Mouse (Mus musculus) layer of hippocampus, postnatal 25 days (tissue): ENCODE measurements around the gene Rgr. TPM values are rescaled to one million over a fixed set of nuclear protein-coding genes. Genes with fewer than 3 reads are reported as not detected.

ENCODE experiments used
- DNase-seq, 2 experiments: peaks; one replicate each; pipeline ENCODE4 v3.0.0; 2022; ENCODE audit warnings: mixed read lengths in 2 of 2, low spot score in 1 of 2; ENCODE audit errors: extremely low spot score in 1 of 2
- total RNA-seq, 2 experiments: library from RNA; stranded (reverse); gene quantifications; 2 replicates each; pipeline ENCODE4 v1.2.3; 2021

The Rgr gene
- total RNA-seq: not detected

- no peak for DNase-seq
Observed at GRCm38 (mm10) chr14:37048914-37049410, at the start of gene Rgr. Rgr (minus strand) TSS chr14:37048964.

GRCm38 (mm10) chr14:37097956-37098530 lies 49.3 kb upstream of the Rgr start, which contains the start of gene Cdhr1:
Cdhr1 (minus strand) TSS chr14:37098347.
- no peak for DNase-seq

GRCm38 (mm10) chr14:37095556-37095955 lies 46.8 kb upstream of the Rgr start:
- DNase-seq: no peak

- no peak for DNase-seq
Observed at GRCm38 (mm10) chr14:37094436-37094835, 45.7 kb upstream of the Rgr start.

- DNase-seq: no peak
Observed at GRCm38 (mm10) chr14:37083755-37084154, 35.0 kb upstream of the Rgr start.

GRCm38 (mm10) chr14:37080724-37081123 lies 32.0 kb upstream of the Rgr start:
- DNase-seq: no peak

- DNase-seq: peak in 1 of 2 experiments; percentile 53
Observed at GRCm38 (mm10) chr14:37068516-37068915, 19.8 kb upstream of the Rgr start.

GRCm38 (mm10) chr14:37067629-37068028 lies 18.9 kb upstream of the Rgr start, which contains the start of gene Lrit2:
Lrit2 (plus strand) TSS chr14:37067929.
- no peak for DNase-seq

- no peak for DNase-seq
Observed at GRCm38 (mm10) chr14:37066636-37067035, 17.9 kb upstream of the Rgr start.

- DNase-seq: no peak
Observed at GRCm38 (mm10) chr14:37064849-37065248, 16.1 kb upstream of the Rgr start.

- no peak for DNase-seq
Observed at GRCm38 (mm10) chr14:37034432-37034831, 14.3 kb downstream of the Rgr start.

GRCm38 (mm10) chr14:37033241-37033640 lies 15.5 kb downstream of the Rgr start:
- peak; percentile 69 to 89 for DNase-seq

- DNase-seq: no peak
Observed at GRCm38 (mm10) chr14:37032481-37033104, 16.2 kb downstream of the Rgr start.

- DNase-seq: no peak
Observed at GRCm38 (mm10) chr14:37028555-37028954, 20.2 kb downstream of the Rgr start.

GRCm38 (mm10) chr14:37027951-37028350 lies 20.8 kb downstream of the Rgr start:
- DNase-seq: no peak

GRCm38 (mm10) chr14:37027248-37027933 lies 21.4 kb downstream of the Rgr start:
- no peak for DNase-seq

- DNase-seq: no peak
Observed at GRCm38 (mm10) chr14:37015894-37016293, 32.9 kb downstream of the Rgr start.

- DNase-seq: no peak
Observed at GRCm38 (mm10) chr14:37013644-37014043, 35.1 kb downstream of the Rgr start.

GRCm38 (mm10) chr14:37009686-37010085 lies 39.1 kb downstream of the Rgr start:
- no peak for DNase-seq

- no peak for DNase-seq
Observed at GRCm38 (mm10) chr14:37006489-37006888, 42.3 kb downstream of the Rgr start.

- no peak for DNase-seq
Observed at GRCm38 (mm10) chr14:37005865-37006264, 42.9 kb downstream of the Rgr start.
